Mouse (Mus musculus) hindlimb bud, embryonic 11.5 days (tissue): ENCODE measurements around the gene Ooep.

ENCODE experiments used
- DNase-seq: peaks from one replicate; pipeline ENCODE4 v3.0.0-alpha.2; 2012; ENCODE audit warnings: low read depth, low spot score; ENCODE audit errors: extremely low spot score

The Ooep gene

DNA sequence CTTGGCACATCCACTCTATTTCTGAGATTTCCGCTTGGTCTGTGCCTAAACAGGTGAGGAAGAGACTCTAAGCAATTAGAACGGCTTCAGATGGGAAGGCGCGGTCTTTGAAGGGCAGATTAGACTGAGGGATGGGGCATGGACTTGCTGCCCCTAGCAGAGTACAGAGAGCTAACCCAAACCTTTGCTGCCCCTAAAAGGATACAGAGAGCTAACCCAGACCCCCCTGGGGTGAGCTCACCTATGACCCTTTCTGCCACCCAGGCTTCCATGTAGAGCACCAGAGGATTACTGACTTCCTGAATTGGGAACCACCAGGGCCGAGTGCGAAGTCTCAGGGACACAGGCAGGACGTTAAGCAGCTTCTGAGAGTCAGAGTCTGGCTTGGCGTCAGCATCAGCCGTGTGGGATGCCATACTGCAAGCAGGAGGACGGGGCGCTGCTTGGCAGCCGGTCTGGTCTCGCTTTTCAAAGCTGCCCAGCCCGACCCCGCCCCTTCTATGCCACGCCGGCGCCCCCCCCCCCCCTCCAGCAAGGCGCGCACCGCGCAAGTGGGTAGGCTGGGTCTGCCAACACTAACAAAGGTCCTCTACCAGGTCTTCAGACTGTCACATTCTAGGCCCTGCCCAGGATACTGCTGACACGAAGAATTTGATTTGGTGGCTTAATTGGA is at the start of gene Ooep:
TSS of gene Ooep (minus strand) at position 613 of the 673 bp plus-strand sequence.
- DNase-seq, result no peak

DNA sequence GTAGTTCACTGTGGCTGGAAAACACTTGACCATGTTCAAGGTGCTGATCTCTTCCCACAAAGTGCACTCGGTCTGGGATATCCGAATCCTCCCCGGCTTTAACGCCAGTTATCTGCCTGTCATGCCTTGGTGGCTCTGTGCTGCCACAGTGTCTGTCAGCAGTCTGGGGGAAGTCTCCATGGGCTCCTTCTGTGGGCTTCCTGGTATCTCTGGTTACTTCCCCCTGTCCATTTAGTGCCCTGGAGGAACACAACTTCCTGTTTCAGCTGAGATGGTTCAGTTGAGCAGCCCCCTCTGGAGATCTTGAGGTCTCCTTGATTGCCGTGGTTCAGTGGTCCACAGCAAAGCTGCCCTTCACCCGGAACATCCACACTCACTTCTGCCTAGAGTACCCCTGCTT is 49.7 kb upstream of the Ooep start:
- DNase-seq, result no peak

DNA sequence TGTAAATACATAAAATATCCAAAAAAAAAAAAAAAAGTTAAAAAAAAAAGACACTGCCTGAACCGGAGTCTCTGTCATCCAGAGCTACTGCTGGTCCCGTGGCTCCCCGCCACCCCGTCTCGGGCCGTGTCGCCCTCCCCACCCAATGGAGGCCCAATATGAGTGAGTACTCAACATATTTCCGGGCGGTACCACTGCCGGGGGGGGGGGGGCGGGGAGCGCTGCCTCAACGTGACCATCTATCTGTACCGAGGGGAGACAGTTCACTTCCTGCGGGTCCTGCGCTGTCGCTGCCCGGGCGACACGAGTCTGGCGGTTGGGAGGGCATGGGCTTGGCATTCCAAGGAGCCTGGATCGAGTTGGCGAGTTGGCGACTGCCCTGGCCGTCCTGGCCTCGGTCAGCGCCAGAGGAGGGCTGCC is 48.8 kb upstream of the Ooep start:
- no peak for DNase-seq

DNA sequence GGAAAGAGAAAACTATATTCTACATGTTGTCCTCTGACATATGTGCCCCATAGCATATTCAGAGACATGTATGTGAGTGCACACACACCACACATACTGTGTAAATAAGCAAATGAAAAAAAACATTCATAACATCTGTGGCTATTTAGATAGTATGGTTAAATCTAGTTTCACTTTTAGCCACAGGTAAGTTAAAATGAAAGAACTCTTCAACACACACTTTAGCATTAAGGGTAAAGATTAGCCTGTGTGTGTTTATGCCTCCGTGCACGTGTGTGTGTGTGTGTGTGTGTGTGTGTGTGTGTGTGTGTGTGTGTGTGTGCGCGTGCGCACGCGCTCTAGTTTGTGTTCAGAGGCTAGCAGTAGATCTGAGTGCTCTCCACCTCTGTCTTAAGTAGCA is 23.1 kb upstream of the Ooep start:
- no peak for DNase-seq

DNA sequence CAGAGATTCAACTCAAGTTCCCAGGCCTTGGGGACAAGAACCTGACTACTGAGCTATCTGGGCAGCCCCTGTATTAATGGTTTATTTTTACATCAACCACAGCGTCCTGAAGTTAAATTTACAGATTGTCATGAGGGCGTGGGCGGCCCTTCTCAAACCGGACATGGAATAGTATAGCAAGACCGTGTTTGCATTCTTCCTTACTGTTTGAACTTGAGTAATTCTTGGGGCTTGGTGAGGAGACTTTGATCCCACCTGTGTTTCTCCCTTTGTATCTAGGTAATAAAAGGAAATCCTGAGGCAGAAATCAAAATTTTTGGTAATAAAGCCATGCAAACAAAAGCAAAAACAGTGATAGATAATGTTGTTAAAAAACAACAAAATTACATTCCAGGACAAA is 22.0 kb upstream of the Ooep start:
- no peak for DNase-seq

- DNase-seq, result no peak
These were observed 18.0 kb upstream of the Ooep start for GRCm38 (mm10) chr9:78396517-78396916.

DNA sequence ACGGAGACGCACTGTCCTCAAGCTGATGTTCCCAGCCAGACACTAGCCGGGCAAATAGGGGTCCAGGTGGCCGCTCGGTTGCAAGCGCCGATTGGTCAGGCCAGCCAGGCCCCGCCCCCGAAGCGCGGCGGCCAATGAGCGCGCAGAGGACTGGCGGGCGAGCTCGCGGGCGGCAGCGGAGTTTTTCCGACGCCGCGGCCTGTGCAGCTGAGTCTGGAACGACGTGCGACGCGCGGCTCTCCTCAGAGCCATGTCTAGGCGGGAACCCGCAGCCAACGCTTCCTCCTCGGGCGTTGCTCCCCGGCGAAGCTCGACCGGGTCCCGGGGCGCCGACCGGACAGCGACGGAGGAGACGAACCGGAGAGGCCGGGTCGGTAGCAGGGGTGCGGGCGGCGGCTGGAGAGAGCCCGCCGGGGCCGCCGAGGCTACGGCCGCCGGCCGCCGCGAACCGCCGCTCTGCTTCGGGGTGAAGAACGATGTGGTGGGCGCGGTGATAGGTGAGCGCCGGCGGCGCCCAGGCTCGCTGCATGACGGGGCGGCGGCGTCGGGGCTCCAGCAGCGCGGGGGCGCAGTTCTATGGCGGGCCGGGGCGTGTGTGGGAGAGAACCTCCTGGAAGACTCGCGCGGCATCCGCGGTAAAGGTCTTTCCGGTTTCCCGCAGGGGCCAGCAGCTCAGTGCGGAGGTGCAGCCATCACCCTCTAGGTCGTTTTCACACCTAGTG is 17.3 kb upstream of the Ooep start, which contains the start of gene Ddx43:
TSS of gene Ddx43 (plus strand) at position 148 of the 722 bp plus-strand sequence.
- DNase-seq, result no peak

DNA sequence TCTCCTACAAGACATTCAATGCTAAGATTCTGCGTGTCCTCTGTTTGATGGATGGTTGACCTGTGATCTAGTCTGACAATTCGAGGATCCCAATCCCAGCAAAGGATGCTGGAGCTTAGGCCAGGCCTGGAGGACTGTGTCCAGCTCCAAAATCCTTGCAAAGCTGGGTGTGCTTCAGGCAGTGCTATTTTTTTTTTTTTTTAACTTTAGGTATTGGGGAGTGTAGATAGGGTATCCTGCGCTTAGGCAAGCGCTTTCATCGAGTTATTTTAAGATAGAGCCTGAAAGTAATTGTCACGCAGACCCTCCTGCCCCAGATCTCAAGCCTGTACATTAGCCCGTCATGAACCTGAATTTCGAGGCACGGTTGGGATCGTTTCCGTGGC is 16.7 kb upstream of the Ooep start:
- DNase-seq, result no peak

- DNase-seq, result no peak
These were observed 16.1 kb upstream of the Ooep start for GRCm38 (mm10) chr9:78394602-78395001.

DNA sequence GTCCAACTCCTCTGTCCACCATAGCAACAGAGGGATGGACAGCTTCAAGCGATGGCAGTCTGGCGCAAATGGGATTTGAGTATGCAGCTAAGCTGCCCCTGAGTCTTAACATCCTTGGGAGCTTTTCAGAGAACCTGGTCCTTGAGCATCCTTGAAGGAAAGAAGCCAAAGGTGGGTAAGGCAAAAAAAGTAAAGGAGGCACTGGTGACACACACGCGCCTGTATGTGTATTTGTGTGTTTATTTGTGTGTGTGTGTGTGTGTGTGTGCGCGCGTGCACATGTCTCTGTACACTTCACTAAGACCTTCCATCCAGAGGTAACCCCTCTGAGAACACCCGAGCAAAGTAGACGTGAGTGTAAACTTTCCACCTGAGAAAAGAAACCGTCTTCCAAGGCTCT is 15.2 kb upstream of the Ooep start:
- no peak for DNase-seq

DNA sequence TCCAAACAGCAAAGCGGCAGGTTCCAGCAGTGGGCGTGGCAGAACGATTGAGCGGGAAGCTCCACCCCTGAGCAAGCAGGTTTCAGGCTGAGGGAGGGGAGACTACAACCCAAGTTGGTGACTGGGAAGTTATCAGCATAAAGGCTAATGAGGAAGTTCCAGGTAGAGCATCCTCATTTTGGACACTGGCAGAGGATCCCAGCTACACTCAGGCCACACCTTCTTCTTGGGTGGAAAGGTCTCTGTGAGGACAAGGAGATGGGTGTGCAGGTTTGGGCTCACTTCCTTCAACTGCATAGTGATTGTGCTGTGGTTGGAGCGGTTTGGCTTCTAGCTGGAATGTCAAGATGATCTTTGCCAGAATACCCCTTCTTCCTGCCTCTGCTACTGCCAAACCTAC is 11.5 kb upstream of the Ooep start:
- DNase-seq, result no peak

GRCm38 (mm10) chr9:78386947-78387346 is 8.4 kb upstream of the Ooep start:
- DNase-seq, result no peak

DNA sequence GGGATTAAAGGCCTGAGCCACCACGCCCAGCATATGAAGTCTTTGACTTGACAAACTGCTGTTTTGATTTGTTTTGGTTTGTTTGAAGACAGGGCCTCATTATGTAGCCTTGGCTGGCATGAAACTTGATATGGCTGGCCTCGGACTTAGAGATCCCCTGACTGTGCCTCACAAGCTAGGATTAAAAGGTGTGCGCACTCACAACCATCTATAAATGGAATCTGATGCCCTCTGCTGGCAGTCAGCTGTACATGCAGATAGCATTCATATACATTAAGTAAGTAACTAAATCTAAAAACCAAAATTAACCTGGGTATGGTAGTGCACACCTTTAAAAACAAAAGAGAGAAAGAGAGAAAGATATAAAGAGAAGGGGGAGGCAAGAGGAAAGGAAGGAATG is 7.4 kb upstream of the Ooep start:
- no peak for DNase-seq

DNA sequence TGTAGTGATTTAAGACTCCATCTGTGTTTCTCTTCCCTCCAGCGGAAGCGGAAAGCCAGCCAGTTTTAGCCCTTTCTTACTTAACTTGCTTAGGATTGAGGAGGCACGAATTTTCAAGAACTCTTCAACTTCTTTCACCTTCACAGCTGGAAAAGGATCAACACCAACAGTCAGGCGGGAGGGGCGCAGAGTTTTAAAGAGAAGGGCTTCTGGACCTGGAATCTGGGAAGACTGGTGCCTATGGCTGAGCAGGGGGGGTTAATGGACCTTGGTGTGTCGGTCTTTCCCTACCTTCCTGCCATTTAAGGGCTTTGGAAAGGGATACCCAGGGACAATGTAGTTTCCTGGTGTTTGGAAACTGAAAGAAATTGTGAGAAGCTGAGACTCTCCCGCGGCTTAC is 979 bp downstream of the Ooep start:
- no peak for DNase-seq

GRCm38 (mm10) chr9:78375486-78375885 is 3.0 kb downstream of the Ooep start:
- no peak for DNase-seq

DNA sequence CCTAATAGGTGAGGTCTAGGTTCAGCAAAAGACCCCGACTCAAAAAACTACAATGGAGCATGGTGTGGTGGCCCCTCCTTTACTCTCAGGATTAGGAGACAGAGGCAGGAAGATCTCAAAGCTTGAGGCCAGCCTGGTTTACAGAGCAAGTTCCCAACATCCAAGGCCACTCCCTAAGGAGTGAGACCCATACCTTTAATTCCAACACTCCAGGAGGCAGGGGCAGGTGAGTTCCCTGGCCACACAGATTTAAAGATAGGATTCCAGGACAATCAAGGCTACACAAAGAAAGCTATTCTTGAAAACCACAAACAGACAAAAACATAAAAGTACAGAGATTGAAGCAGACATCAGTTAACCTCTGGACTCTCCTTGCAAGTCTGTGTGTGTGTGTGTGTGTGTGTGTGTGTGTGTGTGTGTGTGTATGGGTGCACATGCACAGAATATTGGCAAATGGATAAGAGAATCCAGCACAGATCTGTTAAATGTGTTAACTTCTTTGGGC is 3.6 kb downstream of the Ooep start:
- DNase-seq, result no peak

GRCm38 (mm10) chr9:78374397-78374796 is 4.1 kb downstream of the Ooep start:
- no peak for DNase-seq

DNA sequence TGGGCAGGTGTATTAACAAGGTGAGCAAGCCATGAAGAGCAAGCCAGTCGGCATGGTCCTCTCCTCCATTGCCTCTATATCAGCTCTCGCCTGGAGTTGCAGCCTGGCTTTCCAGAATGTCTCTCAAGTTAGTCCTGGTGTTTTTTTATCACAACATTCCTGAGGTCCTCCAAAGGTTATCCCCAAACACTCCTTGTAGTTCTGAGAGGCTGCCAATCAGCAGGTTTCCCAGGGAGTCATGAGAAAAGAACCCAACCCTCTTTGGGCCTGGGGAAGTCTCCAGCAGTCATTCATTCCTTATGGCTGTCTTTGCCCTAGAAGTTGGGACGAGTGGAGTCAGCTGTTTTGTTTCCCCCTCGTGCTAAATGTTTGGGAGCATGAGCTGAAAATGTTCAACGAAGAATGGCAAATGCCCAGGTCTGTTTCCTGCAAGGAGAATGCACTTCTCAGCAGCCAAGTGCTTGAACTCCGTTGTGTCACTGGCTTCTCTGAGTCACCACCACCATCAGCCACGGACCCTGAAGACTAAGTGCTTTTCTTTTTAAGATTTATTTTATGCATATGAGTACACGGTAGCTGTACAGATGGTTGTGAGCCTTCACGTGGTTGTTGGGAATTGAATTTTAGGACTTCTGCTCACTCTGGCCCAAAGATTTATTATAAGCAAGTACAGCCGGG is 5.6 kb downstream of the Ooep start:
- DNase-seq, result no peak

DNA sequence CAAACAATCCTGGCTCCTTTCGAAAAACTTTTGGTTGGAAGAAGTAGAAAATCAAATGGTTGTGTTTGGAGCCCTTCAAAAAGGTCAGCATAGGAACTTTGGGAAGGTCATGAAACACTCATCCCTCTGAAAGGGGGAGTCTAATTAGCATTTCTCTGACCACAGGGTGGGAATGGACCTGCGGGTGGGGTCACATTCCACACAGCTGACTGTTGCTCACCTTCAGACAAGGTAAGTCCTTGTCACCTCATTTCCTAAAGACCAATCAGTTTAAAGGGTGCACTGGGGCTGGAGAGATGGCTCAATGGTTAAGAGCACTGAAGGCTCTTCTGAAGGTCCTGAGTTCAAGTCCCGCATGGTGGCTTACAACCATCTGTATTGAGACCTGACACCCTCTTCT is 7.1 kb downstream of the Ooep start:
- DNase-seq, result no peak

- DNase-seq, result no peak
These were observed 8.7 kb downstream of the Ooep start for GRCm38 (mm10) chr9:78369786-78370185.

DNA sequence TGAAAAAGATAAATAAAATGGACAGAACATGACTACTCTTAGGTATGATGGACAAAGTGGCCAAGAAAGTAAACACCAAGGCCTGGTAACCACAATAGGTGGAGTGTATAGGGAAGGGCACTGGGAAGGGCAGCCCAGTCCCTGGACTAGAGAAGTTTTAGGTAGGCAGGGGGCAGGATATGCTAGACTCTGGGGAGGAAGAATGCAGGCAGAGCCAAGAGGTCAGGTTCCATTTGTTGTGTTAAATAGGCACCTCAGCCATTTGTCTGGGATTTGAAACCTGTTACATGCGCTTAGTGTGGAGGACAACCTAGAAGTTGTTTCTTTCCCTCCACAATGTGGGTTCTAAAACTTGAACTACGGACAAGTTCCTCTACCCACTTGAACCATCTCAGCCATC is 9.2 kb downstream of the Ooep start:
- DNase-seq, result no peak
